Mouse (Mus musculus): ENCODE results near the gene Dnajc7. TPM values are rescaled to one million over a fixed set of nuclear protein-coding genes. Genes with fewer than 3 reads are reported as not detected.

Dnajc7 gene
- polyA plus RNA-seq, 1 experiment from 2014 or later = 91.9 TPM

GRCm38 (mm10) chr11:100598074-100598473, 21.9 kb downstream of the Dnajc7 start:
- H3K4me2 ChIP-seq (replicated peaks; ENCODE audit: low read depth) = no peak overlapping the region
- H3K9me3 ChIP-seq (ENCODE audit: control insufficient read depth, low read length) = no peaks in the 10 kb centered on the region
- 86% methylated on average over 4 of the region's 4 CpGs for WGBS
- peaks cover 26% of the 10 kb centered on the region for H3K36me3 ChIP-seq (ENCODE audit: control insufficient read depth, insufficient read depth, low read length)
- ATAC-seq (ENCODE audit: low FRiP score, low TSS enrichment) = no peak
- no peak overlapping the region for H3K9ac ChIP-seq (ENCODE audit: low read length)
- no peaks in the 10 kb centered on the region for H3K4me1 ChIP-seq (replicated peaks; ENCODE audit: control insufficient read depth, insufficient read depth)
- no peak for TF ChIP-seq CTCF (IDR thresholded peaks at IDR 0.05; ENCODE audit: low read depth)
- H3K27me3 ChIP-seq (ENCODE audit: control insufficient read depth, insufficient read depth, low read length) = no peaks in the 10 kb centered on the region
- DNase-seq (ENCODE audit: low spot score) = no peak
- H3K27ac ChIP-seq (replicated peaks) = no peak overlapping the region
- no peak overlapping the region for H3K4me3 ChIP-seq (ENCODE audit: low read depth, low read length)

DNA sequence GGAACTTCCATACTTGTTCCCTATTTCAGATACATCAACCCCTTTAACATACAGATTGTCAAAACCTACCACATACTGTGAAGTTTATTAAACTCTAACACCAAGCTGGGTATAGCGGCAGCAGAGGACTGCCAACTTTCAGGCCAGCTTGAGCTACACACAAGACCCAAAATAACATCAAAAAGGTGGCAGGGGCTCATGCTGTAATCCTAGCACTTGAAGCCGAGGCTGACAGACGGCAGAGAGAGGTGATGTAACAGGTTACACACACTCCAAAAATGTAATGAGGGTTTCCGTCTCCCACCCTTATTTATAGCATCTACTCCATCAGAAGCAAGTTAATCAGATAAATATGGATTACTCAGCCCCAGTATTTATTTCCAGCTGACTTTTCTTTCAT, 24.4 kb downstream of the Dnajc7 start:
- TF ChIP-seq EP300 (optimal IDR thresholded peaks at IDR 0.05) (no peak), CTCF (IDR thresholded peaks at IDR 0.05; ENCODE audit: low read depth) (no peak)
- H3K27ac ChIP-seq (replicated peaks) = no peak overlapping the region
- WGBS = 70% methylated on average over 4 of the region's 4 CpGs
- H3K4me1 ChIP-seq (replicated peaks; ENCODE audit: control insufficient read depth, insufficient read depth) = no peaks in the 10 kb centered on the region
- H3K9ac ChIP-seq (ENCODE audit: low read length) = no peak overlapping the region
- no peaks in the 10 kb centered on the region for H3K27me3 ChIP-seq (ENCODE audit: control insufficient read depth, insufficient read depth, low read length)
- H3K4me3 ChIP-seq (ENCODE audit: low read depth, low read length) = no peak overlapping the region
- no peak for ATAC-seq (ENCODE audit: low FRiP score, low TSS enrichment)
- peaks cover 36% of the 10 kb centered on the region for H3K36me3 ChIP-seq (ENCODE audit: control insufficient read depth, insufficient read depth, low read length)
- DNase-seq (ENCODE audit: low spot score) = no peak
- H3K4me2 ChIP-seq (replicated peaks; ENCODE audit: low read depth) = no peak overlapping the region
- no peaks in the 10 kb centered on the region for H3K9me3 ChIP-seq (ENCODE audit: control insufficient read depth, low read length)

DNA sequence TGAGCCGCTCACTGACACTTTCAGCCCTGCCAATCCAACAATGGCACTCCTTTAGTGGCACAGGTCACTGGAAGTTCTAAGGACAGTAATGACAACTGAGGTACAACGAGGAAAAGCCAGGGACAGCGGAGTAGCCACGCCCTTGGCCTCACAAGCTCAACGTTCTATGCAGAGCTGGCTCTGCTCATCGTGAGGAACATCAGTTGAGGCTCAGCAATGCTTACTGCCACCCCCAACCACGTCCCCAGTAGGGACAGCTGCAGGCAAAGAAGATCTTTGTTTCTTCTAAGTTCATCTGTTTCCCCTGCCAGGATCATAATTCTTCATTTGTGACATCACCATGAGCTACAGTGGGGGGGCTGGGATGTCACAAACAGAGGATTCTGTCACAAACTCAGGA, 25.4 kb downstream of the Dnajc7 start:
- no peaks in the 10 kb centered on the region for H3K9me3 ChIP-seq (ENCODE audit: control insufficient read depth, low read length)
- no peak overlapping the region for H3K27ac ChIP-seq (replicated peaks)
- peaks cover 38% of the 10 kb centered on the region for H3K36me3 ChIP-seq (ENCODE audit: control insufficient read depth, insufficient read depth, low read length)
- H3K4me2 ChIP-seq (replicated peaks; ENCODE audit: low read depth) = no peak overlapping the region
- ATAC-seq (ENCODE audit: low FRiP score, low TSS enrichment) (no peak), DNase-seq (ENCODE audit: low spot score) (no peak)
- H3K27me3 ChIP-seq (ENCODE audit: control insufficient read depth, insufficient read depth, low read length) = no peaks in the 10 kb centered on the region
- no peak overlapping the region for H3K4me3 ChIP-seq (ENCODE audit: low read depth, low read length)
- 68% methylated on average over 7 of the region's 7 CpGs for WGBS
- TF ChIP-seq EP300 (optimal IDR thresholded peaks at IDR 0.05) = no peak
- no peak for TF ChIP-seq CTCF (IDR thresholded peaks at IDR 0.05; ENCODE audit: low read depth)
- no peaks in the 10 kb centered on the region for H3K4me1 ChIP-seq (replicated peaks; ENCODE audit: control insufficient read depth, insufficient read depth)
- no peak overlapping the region for H3K9ac ChIP-seq (ENCODE audit: low read length)

GRCm38 (mm10) chr11:100592346-100593046, 27.5 kb downstream of the Dnajc7 start:
- Histone ChIP-seq H3K4me1 (replicated peaks; ENCODE audit: control insufficient read depth, insufficient read depth) (no peaks in the 10 kb centered on the region), H3K4me3 (ENCODE audit: low read depth, low read length) (no peak overlapping the region), H3K36me3 (ENCODE audit: control insufficient read depth, insufficient read depth, low read length) (peaks cover 28% of the 10 kb centered on the region), H3K9me3 (ENCODE audit: control insufficient read depth, low read length) (no peaks in the 10 kb centered on the region), H3K9ac (ENCODE audit: low read length) (no peak overlapping the region), H3K27ac (replicated peaks) (no peak overlapping the region), H3K4me2 (replicated peaks; ENCODE audit: low read depth) (no peak overlapping the region), H3K27me3 (ENCODE audit: control insufficient read depth, insufficient read depth, low read length) (no peaks in the 10 kb centered on the region)
- no peak for DNase-seq (ENCODE audit: low spot score)
- TF ChIP-seq EP300 (optimal IDR thresholded peaks at IDR 0.05) (no peak), CTCF (IDR thresholded peaks at IDR 0.05; ENCODE audit: low read depth) (no peak)
- WGBS = 89% methylated on average over 11 of the region's 11 CpGs
- no peak for ATAC-seq (ENCODE audit: low FRiP score, low TSS enrichment)

- WGBS = 85% methylated on average over 2 of the region's 2 CpGs
- no peaks in the 10 kb centered on the region for H3K4me1 ChIP-seq (replicated peaks; ENCODE audit: control insufficient read depth, insufficient read depth)
- no peak overlapping the region for H3K4me2 ChIP-seq (replicated peaks; ENCODE audit: low read depth)
- H3K4me3 ChIP-seq (ENCODE audit: low read depth, low read length) = no peak overlapping the region
- H3K36me3 ChIP-seq (ENCODE audit: control insufficient read depth, insufficient read depth, low read length) = peaks cover 44% of the 10 kb centered on the region
- no peak for DNase-seq (ENCODE audit: low spot score)
- 0 out of 2 replicates have a peak, but pooled peaks have one; percentile 33 for ATAC-seq (ENCODE audit: low FRiP score, low TSS enrichment)
- no peaks in the 10 kb centered on the region for H3K9me3 ChIP-seq (ENCODE audit: control insufficient read depth, low read length)
- TF ChIP-seq CTCF (IDR thresholded peaks at IDR 0.05; ENCODE audit: low read depth) (no peak), EP300 (optimal IDR thresholded peaks at IDR 0.05) (no peak)
- no peak overlapping the region for H3K9ac ChIP-seq (ENCODE audit: low read length)
- H3K27me3 ChIP-seq (ENCODE audit: control insufficient read depth, insufficient read depth, low read length) = no peaks in the 10 kb centered on the region
- H3K27ac ChIP-seq (replicated peaks) = peak overlapping the region; percentile 61; the same call in 1 of the 2 replicates
These were observed 31.5 kb downstream of the Dnajc7 start for GRCm38 (mm10) chr11:100588462-100588861.

- H3K27ac ChIP-seq (replicated peaks) = no peak overlapping the region
- no peak overlapping the region for H3K4me3 ChIP-seq (ENCODE audit: low read depth, low read length)
- H3K4me1 ChIP-seq (replicated peaks; ENCODE audit: control insufficient read depth, insufficient read depth) = no peaks in the 10 kb centered on the region
- DNase-seq (ENCODE audit: low spot score) (no peak), ATAC-seq (ENCODE audit: low FRiP score, low TSS enrichment) (no peak)
- TF ChIP-seq EP300 (optimal IDR thresholded peaks at IDR 0.05) = no peak
- no peak for TF ChIP-seq CTCF (IDR thresholded peaks at IDR 0.05; ENCODE audit: low read depth)
- H3K27me3 ChIP-seq (ENCODE audit: control insufficient read depth, insufficient read depth, low read length) = no peaks in the 10 kb centered on the region
- H3K4me2 ChIP-seq (replicated peaks; ENCODE audit: low read depth) = no peak overlapping the region
- no peak overlapping the region for H3K9ac ChIP-seq (ENCODE audit: low read length)
- 99% methylated on average over 3 of the region's 3 CpGs for WGBS
- no peaks in the 10 kb centered on the region for H3K9me3 ChIP-seq (ENCODE audit: control insufficient read depth, low read length)
- peaks cover 40% of the 10 kb centered on the region for H3K36me3 ChIP-seq (ENCODE audit: control insufficient read depth, insufficient read depth, low read length)
These were observed 34.8 kb downstream of the Dnajc7 start for GRCm38 (mm10) chr11:100585148-100585547.

All from stomach, postnatal 0 days (tissue).